Mouse (Mus musculus): ENCODE measurements at regions not wholly inside any gene's neighbourhood (a gene's known extent, or its start where the extent isn't known, plus 50 kb on each side); places are given as distances from the start of the nearest gene placed in this dataset.
A peak's percentile ranks its signal among the peaks of the same experiment; 100 is the strongest.

GRCm38 (mm10) chr5:37895441-37896336, 71.3 kb upstream of the Msx1 start:
- 4% methylated on average over 19 of the region's 19 CpGs for WGBS (ENCODE audit: insufficient replicate concordance)
- no peak for ATAC-seq
- Histone ChIP-seq H3K9ac (no peak overlapping the region), H3K27me3 (replicated peaks) (peaks cover 97% of the 10 kb centered on the region), H3K9me3 (replicated peaks) (no peaks in the 10 kb centered on the region), H3K4me1 (no peaks in the 10 kb centered on the region; the same call in 1 of the 2 replicates), H3K4me2 (no peak overlapping the region), H3K27ac (no peak overlapping the region), H3K36me3 (no peaks in the 10 kb centered on the region), H3K4me3 (no peak overlapping the region)

- Histone ChIP-seq H3K27me3 (replicated peaks) (peaks cover 97% of the 10 kb centered on the region), H3K4me2 (peak overlapping the region; percentile 47), H3K9me3 (replicated peaks) (no peaks in the 10 kb centered on the region), H3K9ac (no peak overlapping the region), H3K27ac (no peak overlapping the region), H3K4me1 (no peaks in the 10 kb centered on the region; the same call in 1 of the 2 replicates), H3K36me3 (no peaks in the 10 kb centered on the region), H3K4me3 (no peak overlapping the region)
- 3% methylated on average over 36 of the region's 36 CpGs for WGBS (ENCODE audit: insufficient replicate concordance)
- ATAC-seq = no peak
Measured at GRCm38 (mm10) chr5:37893639-37894550, 69.5 kb upstream of the Msx1 start.

- no peak overlapping the region for H3K4me3 ChIP-seq
- no peaks in the 10 kb centered on the region for H3K36me3 ChIP-seq
- ATAC-seq = no peak
- no peak overlapping the region for H3K9ac ChIP-seq
- H3K27me3 ChIP-seq (replicated peaks) = peaks cover 85% of the 10 kb centered on the region
- H3K4me1 ChIP-seq = no peaks in the 10 kb centered on the region; the same call in 1 of the 2 replicates
- no peaks in the 10 kb centered on the region for H3K9me3 ChIP-seq (replicated peaks)
- WGBS (ENCODE audit: insufficient replicate concordance) = 46% methylated on average over 11 of the region's 11 CpGs
- H3K4me2 ChIP-seq = no peak overlapping the region
- H3K27ac ChIP-seq = no peak overlapping the region
Measured at GRCm38 (mm10) chr5:37890641-37891040, 66.3 kb upstream of the Msx1 start.

GRCm38 (mm10) chr5:37879668-37880380, 55.4 kb upstream of the Msx1 start:
- H3K27ac ChIP-seq = no peak overlapping the region
- 70% methylated on average over 2 of the region's 2 CpGs for WGBS (ENCODE audit: insufficient replicate concordance)
- no peak overlapping the region for H3K9ac ChIP-seq
- H3K4me2 ChIP-seq = no peak overlapping the region
- H3K4me1 ChIP-seq = no peaks in the 10 kb centered on the region
- H3K9me3 ChIP-seq (replicated peaks) = no peaks in the 10 kb centered on the region
- no peaks in the 10 kb centered on the region for H3K36me3 ChIP-seq
- no peak for ATAC-seq
- H3K4me3 ChIP-seq = no peak overlapping the region
- H3K27me3 ChIP-seq (replicated peaks) = 0 out of 2 replicates have a peak, but pooled peaks cover 4% of the 10 kb centered on the region

GRCm38 (mm10) chr5:37876240-37876639, 51.9 kb upstream of the Msx1 start:
- Histone ChIP-seq H3K36me3 (no peaks in the 10 kb centered on the region), H3K9ac (no peak overlapping the region), H3K9me3 (replicated peaks) (no peaks in the 10 kb centered on the region), H3K4me3 (no peak overlapping the region), H3K27me3 (replicated peaks) (0 out of 2 replicates have a peak, but pooled peaks cover 4% of the 10 kb centered on the region), H3K4me2 (no peak overlapping the region), H3K4me1 (no peaks in the 10 kb centered on the region), H3K27ac (no peak overlapping the region)
- ATAC-seq = no peak
- 21% methylated on average over 4 of the region's 4 CpGs for WGBS (ENCODE audit: insufficient replicate concordance)

GRCm38 (mm10) chr5:37875452-37875851, 51.1 kb upstream of the Msx1 start:
- H3K4me1 ChIP-seq = no peaks in the 10 kb centered on the region
- no peaks in the 10 kb centered on the region for H3K36me3 ChIP-seq
- no peak for ATAC-seq
- no peak overlapping the region for H3K4me3 ChIP-seq
- no peaks in the 10 kb centered on the region for H3K9me3 ChIP-seq (replicated peaks)
- H3K27me3 ChIP-seq (replicated peaks) = 0 out of 2 replicates have a peak, but pooled peaks cover 4% of the 10 kb centered on the region
- WGBS (ENCODE audit: insufficient replicate concordance) = 71% methylated on average over 13 of the region's 13 CpGs
- no peak overlapping the region for H3K9ac ChIP-seq
- H3K27ac ChIP-seq = no peak overlapping the region
- no peak overlapping the region for H3K4me2 ChIP-seq

- no peaks in the 10 kb centered on the region for H3K4me1 ChIP-seq
- H3K4me3 ChIP-seq = no peak overlapping the region
- H3K9me3 ChIP-seq (replicated peaks) = no peaks in the 10 kb centered on the region
- no peaks in the 10 kb centered on the region for H3K36me3 ChIP-seq
- H3K9ac ChIP-seq = no peak overlapping the region
- 62% methylated on average over 6 of the region's 6 CpGs for WGBS (ENCODE audit: insufficient replicate concordance)
- ATAC-seq = no peak
- 0 out of 2 replicates have a peak, but pooled peaks cover 4% of the 10 kb centered on the region for H3K27me3 ChIP-seq (replicated peaks)
- H3K27ac ChIP-seq = no peak overlapping the region
- no peak overlapping the region for H3K4me2 ChIP-seq
Measured at GRCm38 (mm10) chr5:37874784-37875281, 50.5 kb upstream of the Msx1 start.
